ENCODE assay signal across 17 mouse cellular contexts in the genomic region with DNA sequence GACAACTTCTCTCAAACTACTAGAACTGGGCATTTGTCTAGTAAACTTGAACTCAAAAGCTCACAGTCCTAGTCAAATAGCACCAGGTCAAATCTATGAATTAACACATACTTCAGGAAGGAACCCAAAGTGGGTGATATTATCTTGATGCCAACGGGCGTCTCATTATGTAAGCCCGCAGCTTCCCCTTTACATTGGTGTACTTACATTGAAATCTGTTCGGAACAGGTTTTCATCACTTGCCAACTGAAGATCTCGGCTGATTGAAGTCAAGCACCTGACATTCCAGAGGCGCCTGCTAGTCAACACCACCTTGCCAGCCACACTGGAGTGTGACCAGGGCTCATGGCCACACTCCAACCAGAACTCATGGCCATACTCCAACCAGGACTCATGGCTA.
"Had no signal": no experiment of that assay in that cellular context is flagged by ENCODE, and none has a peak within 500 bp of the region (broad histone marks: within the 10 kb centered on the region; RNA-seq: fewer than 3 reads in every experiment).

No protein-coding gene starts in this region.

- H3K4me2 ChIP-seq: kidney, embryonic 15.5 days; limb, embryonic 13.5 days; liver, embryonic 12.5 days; liver, embryonic 15.5 days; lung, embryonic 15.5 days had no signal

- H3K27me3 ChIP-seq: kidney, embryonic 15.5 days; limb, embryonic 13.5 days; liver, embryonic 12.5 days; liver, embryonic 15.5 days; lung, embryonic 15.5 days had no signal

- H3K9ac ChIP-seq: kidney, embryonic 15.5 days; limb, embryonic 13.5 days; liver, embryonic 12.5 days; liver, embryonic 15.5 days; lung, embryonic 15.5 days had no signal

- H3K9me3 ChIP-seq: kidney, embryonic 15.5 days; limb, embryonic 10.5 days; limb, embryonic 13.5 days; liver, embryonic 12.5 days; liver, embryonic 15.5 days; lung, embryonic 15.5 days had no signal

- DNase-seq: kidney, adult 8-10 months; kidney, postnatal 10 days; kidney, postnatal 36 days; liver; lung, adult 18-20 months; lung, postnatal 10 days; lung, postnatal 36 days; midbrain, embryonic 14.5 days; thymus, adult 2 months; thymus, postnatal 14 days; thymus, postnatal 4 days had no signal

- H3K4me1 ChIP-seq: liver, embryonic 12.5 days; liver, embryonic 15.5 days had no signal

- H3K36me3 ChIP-seq: kidney, embryonic 15.5 days; limb, embryonic 10.5 days; limb, embryonic 13.5 days; liver, embryonic 12.5 days; liver, embryonic 15.5 days; lung, embryonic 15.5 days had no signal

- H3K27ac ChIP-seq: kidney, embryonic 15.5 days; limb, embryonic 10.5 days; limb, embryonic 13.5 days; liver, embryonic 12.5 days; liver, embryonic 15.5 days; lung, embryonic 15.5 days had no signal

- ATAC-seq: liver, embryonic 12.5 days had no signal

- H3K4me3 ChIP-seq: kidney, embryonic 15.5 days; limb, embryonic 10.5 days; limb, embryonic 13.5 days; liver, embryonic 12.5 days; liver, embryonic 15.5 days; lung, embryonic 15.5 days had no signal
